Mouse (Mus musculus) monocyte, adult 5-6 weeks (primary cell): ENCODE measurements around the gene Polr3b. TPM values are rescaled to one million over a fixed set of nuclear protein-coding genes. Genes with fewer than 3 reads are reported as not detected.

ENCODE experiments used
- ATAC-seq: fragments of 153-309, 156-312 bp; replicated peaks from 2 replicates; pipeline ENCODE4 v1.8.0; 2017; ENCODE audit warnings: mild to moderate bottlenecking; ENCODE audit not compliant: low TSS enrichment, insufficient number of reproducible peaks, severe bottlenecking, poor library complexity, low FRiP score
- total RNA-seq: library from RNA; stranded (forward); fragments of 200-1000, 200-491, 200-594 nt; gene quantifications from 3 replicates; pipeline ENCODE4 v1.2.3, GENCODE M21; 2017

The Polr3b gene
- total RNA-seq, 1 experiment from 2014 or later, result 19.0 TPM

DNA sequence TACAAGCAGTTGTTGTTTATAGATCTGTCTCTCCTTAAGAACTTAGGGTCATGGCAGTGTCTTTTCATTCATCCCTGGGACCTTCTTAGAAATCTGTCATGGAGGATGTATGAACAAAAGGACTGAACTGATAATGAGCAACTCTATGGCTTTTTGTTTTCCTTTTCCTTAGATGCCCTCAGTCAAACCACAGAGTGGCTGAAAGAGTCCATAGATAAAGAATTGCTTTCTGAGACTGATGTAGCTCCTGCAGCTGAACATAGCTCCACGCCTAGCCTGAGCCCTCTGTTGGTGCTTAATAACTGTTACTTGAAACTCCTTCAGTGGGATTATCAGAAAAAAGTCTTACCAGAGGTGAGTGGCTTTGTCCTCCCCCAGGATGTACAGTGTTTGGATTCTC, 17.8 kb upstream of the Polr3b start:
- no peak for ATAC-seq

DNA sequence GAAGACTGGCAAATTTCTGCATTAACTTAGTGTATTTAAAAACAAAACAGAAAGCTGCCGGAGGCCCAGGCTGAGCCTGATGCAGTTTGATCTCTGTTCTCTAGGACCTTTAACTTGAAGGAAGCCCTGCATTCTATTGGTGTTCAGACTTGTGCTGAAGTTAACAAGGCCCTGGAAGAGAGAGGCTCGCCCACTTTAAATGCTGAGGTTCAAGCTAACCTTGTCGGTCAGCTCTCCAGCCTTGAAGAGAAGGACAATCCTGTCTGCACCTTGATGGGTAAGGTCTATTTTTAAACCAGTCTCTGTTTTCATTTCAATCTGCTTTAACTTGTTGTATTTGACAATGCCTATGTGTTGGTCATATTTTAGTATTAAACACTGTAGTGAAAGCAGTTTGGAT, 13.7 kb upstream of the Polr3b start:
- no peak for ATAC-seq

DNA sequence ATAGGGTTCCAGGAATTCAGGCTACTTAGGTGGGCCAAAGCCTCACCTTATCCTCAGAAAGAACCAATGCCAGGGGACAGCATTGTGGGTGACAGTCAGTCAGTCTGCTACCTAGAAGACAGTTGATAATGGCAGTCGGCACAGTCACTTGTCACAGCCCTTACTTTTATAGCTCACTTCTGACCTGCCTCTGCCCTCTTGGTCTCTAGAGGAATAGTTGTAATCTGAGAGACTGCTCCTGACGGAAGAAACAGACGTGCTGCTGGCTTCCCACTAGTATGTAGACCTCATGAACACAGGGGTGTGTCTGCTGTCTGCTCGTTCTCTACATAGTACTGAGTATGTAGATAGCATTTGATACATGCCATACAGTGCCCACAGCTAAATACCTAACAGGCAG, 11.8 kb upstream of the Polr3b start:
- ATAC-seq, result no peak

GRCm38 (mm10) chr10:84610783-84611182, 11.3 kb upstream of the Polr3b start:
- no peak for ATAC-seq

DNA sequence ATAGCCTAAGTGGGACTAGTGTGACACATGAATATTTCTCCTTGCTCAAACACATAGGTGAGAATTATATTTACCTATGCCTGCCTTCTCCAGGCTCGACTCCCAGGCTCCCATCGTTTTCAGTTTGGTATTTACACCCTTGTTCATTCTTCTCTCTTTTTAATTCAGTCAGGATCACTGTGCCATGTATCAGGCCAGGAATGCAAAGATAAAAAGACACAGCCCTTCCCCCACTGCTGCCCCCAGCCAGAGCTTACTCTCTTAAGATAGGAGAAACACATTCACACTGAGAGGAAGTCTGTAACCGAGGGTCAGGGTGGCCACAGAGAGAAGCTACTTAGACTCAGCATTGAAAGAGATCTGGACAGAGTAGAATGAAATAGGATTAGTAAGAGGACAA, 10.4 kb upstream of the Polr3b start:
- no peak for ATAC-seq

DNA sequence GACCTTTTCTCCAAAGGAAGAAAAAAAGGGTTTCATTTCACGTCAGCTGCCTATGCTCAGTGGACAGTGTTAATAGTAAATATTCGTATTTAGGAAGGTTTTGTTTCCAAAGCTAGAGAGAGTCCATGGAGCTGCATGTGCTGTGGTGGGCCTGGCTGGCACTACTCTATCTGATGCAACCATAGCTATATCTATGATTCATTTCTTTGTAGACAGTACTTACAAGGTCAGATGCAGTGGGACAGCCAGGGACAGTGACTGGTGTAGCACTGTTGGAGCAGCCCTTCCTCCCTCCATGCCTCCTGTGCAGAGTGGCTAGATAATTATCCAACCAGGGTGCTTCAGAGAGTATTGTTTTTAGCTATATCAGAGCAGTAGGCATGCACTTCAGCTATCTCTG, 9.8 kb upstream of the Polr3b start:
- no peak for ATAC-seq

GRCm38 (mm10) chr10:84613366-84613765, 8.7 kb upstream of the Polr3b start:
- ATAC-seq, result no peak

- no peak for ATAC-seq
Observed at GRCm38 (mm10) chr10:84615076-84615475, 7.0 kb upstream of the Polr3b start.

DNA sequence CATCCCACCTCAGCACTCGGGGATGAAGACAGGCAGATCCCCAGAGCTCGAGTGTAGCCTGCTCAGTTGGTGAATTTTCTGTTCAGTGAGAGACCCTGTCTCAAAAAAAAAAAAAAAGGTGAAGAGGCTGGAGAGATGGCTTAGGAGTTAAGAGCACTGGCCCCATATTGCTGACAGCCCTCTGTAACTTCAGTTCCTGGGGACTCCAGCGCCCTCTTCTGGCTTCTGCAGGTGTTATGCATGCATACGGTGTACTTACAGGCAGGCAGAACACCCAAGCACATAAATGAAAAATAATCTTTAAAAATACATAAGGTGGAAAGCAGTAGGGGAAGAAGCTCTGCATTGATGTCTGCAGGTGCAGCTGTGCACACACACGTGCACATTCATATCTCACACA, 9.1 kb downstream of the Polr3b start:
- ATAC-seq, result peak; percentile 61; the same call in 1 of the 2 replicates

DNA sequence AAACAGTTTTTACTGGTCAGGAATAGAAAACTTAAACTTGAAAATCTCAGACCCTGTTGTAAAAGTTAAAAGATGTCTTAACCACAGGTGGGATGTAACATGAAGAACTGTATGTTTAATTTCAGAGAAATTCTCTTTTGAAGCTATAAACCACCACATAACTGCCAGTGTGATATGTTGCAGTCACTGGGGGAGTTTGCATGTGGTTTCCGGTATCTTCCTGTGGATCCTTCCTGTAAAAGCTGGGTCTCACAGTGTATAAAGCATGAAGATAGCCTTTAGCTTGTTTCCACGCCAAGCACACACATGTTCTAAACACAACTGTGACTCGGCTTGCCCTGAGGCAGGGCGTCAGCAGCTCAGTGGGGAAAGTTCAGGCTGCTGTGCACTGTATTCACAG, 9.9 kb downstream of the Polr3b start:
- no peak for ATAC-seq

DNA sequence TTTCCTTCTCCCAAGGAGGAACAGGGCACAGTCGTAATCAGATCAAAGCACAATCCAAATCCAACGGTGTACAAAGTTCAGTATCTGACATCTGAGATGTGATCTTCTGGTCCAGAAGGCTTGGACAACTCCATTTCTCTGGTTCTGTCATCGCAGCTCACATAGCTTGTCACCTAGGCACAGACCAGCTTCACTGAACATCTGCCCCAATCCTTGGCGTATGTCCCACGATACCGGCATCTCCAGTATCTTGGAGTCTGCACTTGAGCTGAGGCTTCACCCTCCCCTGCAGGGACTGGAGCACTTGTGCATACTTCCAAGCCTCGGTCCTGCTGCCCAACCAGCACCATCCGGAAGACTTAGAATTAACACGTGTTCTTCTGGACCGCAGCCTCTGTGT, 14.6 kb downstream of the Polr3b start:
- no peak for ATAC-seq

DNA sequence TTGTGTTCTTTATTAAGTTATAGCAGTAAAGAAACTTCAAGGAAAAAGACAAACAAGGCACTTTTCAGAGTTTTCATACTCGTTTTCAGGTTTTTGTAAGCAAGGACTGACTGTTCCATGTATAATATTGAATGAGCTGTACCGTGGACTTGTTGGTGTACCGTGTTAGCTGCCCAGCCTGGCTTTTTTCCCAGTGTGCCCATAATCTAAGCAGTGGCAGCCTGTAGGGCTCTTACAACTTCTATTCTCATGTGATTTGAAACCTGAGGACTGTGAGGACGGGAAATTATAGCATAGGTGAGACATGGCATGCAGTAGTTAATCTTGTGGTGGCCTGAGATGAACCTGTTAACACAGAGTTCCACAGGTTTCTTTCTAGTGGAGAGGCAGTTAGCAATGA, 16.3 kb downstream of the Polr3b start:
- no peak for ATAC-seq

DNA sequence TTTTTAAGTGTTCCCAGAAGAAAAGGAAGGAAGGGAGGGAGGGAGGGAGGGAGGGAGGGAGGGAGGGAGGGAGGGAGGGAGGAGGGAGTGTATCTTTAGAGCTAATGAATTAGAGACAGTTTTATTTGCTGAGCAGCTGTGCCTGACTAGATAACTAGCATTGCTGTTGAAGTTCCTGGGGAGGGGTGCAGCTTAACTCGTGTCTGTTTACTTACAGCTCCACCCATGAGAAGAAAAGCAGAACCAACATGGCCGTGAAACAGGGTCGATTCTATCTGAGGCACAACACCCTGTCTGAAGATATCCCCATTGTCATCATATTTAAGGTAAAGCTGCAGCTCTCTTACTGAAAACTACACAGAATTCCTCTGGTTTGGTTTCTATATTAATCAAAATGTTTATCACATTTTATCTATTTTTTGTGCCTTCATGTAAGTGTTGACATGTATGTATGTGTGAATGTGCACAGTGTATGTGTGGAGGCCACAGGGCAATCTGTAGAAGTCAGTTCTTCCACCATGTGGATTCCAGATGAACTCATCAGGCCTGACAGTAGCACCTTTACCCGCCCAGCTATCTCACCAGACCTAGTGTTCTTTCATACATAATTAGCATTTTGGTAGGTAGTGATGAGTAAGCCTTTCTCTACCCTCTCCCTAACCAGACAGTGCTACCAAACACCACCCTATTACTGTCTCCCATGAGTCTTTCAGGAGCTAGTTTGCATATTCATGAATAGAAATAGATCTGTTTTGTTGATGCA, 17.6 kb downstream of the Polr3b start:
- ATAC-seq, result no peak

DNA sequence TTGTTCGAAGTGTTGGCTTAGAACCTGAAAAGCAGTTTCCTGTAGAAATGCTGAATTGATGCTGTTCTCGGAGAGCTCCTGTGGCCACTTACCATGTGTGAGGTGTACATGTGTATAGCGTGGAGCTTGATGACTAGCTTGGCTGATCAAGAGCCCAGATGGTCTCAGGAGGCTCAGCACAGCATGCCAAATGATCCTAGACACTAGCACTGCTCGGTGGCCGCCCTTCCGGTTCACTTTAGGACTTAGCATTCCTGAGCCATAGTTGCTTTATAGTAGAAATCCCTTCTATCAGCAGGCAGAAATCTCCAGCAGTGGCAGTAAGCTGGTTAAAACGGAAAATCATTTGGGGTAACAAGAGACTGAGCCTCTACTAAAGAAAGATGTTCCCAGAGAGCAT, 18.8 kb downstream of the Polr3b start:
- no peak for ATAC-seq

DNA sequence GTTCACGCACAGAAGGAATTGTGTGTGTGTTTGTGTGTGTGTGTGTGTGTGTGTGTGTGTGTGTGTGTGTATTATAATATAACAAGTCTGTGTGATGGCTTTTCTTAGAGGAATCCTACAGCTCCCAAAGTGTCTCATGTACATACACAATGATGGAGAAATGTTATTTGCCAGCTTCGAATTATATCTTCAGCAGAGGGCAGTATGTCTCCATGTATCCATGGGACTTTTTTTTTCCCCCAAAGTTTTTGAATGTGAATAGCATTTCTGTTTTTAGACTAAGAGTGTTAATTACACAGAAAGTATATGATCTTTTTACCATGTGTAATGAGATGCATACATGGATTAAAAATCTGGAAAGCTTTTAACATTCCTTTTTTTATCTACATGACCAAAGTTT, 19.5 kb downstream of the Polr3b start:
- ATAC-seq, result no peak

DNA sequence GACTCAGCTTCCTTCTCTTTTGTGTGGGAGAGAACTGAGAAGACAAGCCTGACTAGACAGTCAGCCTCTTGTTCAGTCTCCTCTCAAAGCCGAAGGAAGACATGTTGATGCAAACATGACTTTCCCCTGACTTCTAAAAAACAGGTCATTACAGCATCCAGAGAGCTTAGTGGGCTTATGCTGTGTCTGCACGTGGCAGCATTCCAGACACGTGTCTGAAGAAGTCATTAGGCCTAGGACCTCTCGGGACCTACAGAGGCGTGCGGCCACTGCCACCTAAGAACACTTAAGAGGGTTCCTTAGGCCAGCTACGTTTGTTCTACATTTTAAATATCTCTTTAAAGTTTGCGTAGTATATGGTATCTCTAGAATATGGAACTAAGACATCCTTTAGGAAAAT, 23.8 kb downstream of the Polr3b start:
- ATAC-seq, result no peak

DNA sequence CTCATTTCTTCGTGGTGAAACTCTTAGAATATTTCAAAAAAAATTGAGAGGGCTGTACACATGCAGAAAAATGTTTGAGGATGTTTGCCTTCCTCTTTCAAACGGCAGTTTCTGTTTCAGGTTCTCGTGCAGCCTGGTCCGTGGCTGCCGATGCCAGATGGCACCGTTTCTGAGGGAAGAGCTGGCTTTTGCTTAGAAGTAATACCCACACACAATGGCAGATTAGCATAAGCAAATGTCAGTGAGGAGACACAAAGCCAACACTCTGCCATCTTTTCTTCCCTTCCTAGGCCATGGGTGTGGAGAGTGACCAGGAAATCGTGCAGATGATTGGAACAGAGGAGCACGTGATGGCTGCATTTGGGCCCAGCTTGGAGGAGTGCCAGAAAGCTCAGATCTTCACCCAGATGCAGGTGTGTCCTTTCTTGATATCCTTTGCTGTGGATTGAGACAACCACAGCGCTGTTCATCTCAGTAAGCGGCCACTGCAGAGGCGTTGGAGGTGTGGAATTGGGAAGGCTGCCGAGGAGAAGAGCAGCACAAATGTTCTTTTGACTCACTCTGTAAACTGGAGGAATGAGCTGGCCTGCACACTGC, 24.5 kb downstream of the Polr3b start:
- ATAC-seq, result peak; percentile 74

DNA sequence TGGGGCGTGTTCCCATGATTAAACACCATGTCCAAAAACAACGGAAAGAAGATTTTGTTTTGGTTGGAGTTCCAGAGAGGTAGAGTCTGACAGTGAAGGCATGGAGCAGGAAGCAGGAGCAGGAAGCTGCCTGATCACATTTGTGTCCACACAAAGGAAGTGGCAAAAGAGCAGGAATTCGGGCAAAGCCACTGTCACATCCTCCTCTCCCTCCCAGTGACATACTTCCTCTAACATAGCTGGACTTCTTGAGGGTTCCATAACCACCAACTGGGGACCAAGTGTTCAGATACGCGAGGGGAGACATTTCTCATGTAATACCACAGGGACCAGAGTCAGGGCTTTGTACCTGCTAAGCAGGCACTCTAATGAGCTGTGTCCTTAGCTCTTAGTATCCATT, 25.2 kb downstream of the Polr3b start:
- no peak for ATAC-seq

GRCm38 (mm10) chr10:84648911-84649310, 26.8 kb downstream of the Polr3b start:
- ATAC-seq, result no peak

DNA sequence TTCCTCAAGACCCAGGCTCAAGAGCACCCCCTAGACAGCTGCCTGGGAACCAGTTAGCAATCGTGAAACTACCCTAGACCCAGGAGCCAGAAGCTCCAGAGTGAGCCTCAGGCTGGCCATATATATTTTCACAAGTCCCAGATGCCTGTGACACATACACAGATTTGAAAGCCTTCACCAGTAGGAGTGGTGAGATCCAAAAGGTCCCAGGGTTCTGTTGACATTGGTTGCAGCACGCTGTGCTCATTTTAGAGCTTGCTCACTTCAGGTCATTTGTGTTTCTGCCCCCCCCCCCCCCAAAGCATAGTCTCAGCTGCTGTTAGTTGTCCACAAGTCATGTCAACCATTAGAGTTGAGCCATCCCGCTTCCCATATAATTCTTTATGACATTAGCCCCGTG, 31.9 kb downstream of the Polr3b start:
- ATAC-seq, result no peak

GRCm38 (mm10) chr10:84654731-84655130, 32.6 kb downstream of the Polr3b start:
- ATAC-seq, result no peak
